Mouse (Mus musculus) CD4-positive, CD25-positive, alpha-beta regulatory T cell, adult 2 months (primary cell): Measurements from ENCODE around the gene 0610010F05Rik.
A peak's percentile ranks its signal among the peaks of the same experiment; 100 is the strongest.

ENCODE experiments used
- DNase-seq: peaks from one replicate; pipeline ENCODE4 v3.0.0-alpha.2; 2012; ENCODE audit warnings: low read depth, low spot score

Gene 0610010F05Rik

DNA sequence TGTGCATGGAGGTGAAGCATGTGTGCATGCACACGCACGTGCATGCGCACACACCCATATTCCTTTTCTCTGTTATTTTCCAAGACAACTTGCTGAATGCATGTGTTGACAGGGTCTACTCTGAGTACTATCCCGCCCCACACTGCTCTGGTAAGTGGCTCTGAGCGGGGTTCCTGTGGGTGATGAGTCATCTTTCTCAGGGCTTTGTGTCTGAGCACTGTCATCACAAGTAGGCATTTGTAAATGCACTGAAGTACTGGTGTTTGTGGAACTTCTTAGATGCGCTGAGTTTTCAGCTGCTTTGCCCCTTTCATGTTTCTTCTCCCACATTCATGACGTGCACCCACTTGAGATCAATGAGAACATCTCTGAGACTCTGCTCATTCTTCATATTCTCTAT lies 63.3 kb downstream of the 0610010F05Rik start:
- DNase-seq = no peak

DNA sequence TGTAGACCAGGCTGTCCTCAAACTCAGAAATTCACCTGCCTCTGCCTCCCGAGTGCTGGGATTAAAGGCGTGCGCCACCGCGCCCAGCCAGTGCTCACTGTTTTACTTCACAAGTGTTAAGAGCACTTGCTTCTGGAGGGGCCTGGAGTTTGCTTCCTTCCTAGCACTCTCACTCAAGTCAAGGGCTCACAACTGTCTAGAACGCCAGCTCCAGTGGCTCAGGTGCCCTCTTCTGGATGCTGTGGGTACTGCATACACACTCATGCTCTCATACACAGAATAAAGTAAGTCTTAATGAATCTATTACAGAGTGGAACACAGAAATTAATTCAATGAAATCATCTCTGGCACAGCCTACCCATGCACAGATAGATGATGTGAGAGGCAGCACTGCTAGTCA lies 67.7 kb downstream of the 0610010F05Rik start:
- DNase-seq = peak; percentile 79

DNA sequence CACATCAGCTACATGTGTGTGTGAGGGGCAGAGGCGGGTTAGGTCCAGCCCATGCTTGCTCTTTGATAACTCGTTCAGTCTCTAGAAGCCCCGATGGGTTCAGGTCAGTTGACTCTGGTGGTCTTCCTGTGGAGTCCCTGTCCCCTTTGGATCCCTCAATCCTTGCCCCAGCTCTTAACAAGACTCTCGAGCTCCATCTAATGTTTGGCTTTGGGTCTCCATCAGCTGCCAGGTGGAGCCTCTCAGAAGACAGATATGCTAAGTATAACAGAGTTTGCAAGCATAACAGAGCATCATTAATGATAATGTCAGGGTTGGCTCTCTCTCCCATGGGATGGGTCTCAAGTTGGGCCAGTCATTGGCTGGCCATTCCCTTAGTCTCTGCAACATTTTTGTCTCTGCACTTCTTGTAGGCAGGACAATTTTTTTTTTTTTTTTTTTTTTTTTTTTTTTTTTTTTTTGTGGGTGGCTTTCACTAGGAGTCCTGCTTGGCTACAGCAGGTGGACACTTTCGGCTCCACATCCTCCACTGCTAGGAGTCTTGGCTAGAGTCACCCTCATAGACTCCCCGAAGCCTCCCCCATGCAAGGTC lies 76.3 kb downstream of the 0610010F05Rik start:
- no peak for DNase-seq

DNA sequence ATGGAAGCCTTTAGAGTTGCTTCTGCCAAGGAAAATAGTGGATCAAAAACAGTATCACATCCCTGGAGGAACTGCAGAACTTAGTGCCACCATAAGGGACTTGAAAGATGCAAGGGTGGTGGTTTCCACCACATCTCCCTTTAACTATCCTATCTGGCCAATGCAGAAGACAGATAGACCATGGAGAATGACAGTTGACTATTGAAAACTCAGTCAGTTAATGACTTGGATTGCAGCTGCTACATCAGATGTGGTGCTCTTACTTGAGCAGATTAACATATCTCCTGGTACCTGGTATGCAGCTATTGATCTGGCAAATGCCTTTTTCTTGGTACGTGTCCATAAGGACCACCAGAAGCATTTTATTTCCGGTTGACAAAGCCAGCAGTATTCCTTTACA lies 96.0 kb downstream of the 0610010F05Rik start:
- no peak for DNase-seq

DNA sequence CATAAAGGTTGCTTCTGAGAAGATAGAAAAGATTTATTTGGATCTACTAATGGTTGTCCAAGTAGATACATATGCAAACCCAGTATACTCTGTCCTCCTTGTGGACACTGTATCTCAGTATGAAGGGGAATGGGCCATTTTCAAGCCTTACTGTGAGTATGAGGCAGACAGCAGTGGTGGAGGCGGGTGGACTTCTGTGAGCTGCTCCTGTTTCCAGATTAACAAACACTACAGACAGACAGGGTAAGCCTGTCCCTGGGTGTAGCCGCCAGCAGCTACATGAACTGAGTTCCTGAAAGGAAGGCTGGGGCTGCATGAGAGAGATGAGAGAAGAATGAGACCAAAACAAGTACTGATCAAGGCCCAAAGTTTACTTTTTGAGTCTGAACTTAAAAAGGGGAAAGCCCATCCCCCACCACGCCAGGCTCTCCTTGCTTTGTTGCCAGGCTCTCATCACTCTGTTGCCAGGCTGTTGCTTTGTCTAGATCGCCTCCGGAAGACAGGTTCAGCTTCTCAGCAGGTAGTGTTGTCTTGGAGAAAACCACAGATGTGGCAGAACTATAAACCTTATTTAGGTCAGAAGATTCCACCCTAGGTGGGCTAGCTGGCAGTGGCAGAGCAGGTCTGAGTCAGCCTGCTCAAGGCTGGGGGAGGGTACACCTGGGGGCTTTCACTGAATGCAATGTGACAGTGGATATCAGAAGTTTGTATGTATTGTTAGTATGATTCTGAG lies 112.8 kb downstream of the 0610010F05Rik start, which contains the start of gene 1700093K21Rik:
Gene 1700093K21Rik, minus strand, starts transcription at position 683 of the 733 bp plus-strand sequence.
- no peak for DNase-seq

DNA sequence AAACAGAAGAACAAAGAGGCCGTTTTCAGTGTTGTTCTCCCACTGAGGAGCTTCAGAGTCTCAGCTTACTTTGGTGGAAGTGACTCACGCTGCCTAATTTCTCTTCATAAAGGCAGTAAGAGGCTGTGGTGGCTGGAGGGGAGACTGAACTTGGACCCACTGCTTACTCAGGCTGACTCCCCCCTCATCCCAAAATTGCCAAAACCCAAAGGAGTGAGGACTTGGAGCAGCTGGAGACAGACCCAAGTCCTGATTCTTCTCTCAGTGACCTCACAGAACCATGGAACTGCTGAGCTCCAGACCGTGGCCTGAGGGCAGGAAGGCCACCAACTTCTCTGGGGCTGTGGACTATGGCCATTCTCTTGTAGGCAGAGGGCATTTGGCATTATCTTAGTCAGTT lies 114.5 kb downstream of the 0610010F05Rik start:
- DNase-seq = no peak

DNA sequence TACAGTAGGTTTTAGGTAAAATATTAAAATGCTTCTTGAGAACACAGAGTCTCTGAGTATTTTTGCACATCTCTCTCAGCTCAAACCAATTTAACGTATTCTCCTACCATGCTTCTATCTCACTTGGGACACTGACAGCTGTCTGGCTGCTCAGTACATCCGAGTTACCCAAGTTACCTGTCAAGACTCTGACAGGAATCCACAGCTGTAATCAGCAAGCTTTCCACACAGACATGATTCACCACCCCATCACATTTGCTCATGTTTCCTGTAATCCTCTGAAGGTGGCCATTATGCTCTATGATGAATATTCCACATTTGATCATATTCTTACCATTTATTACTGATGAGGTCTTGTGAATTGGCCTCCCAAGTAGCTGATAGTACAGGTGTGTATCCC lies 118.1 kb downstream of the 0610010F05Rik start:
- DNase-seq = no peak
